Mouse (Mus musculus): Measurements from ENCODE around the gene Cysrt1.

Gene Cysrt1

DNA sequence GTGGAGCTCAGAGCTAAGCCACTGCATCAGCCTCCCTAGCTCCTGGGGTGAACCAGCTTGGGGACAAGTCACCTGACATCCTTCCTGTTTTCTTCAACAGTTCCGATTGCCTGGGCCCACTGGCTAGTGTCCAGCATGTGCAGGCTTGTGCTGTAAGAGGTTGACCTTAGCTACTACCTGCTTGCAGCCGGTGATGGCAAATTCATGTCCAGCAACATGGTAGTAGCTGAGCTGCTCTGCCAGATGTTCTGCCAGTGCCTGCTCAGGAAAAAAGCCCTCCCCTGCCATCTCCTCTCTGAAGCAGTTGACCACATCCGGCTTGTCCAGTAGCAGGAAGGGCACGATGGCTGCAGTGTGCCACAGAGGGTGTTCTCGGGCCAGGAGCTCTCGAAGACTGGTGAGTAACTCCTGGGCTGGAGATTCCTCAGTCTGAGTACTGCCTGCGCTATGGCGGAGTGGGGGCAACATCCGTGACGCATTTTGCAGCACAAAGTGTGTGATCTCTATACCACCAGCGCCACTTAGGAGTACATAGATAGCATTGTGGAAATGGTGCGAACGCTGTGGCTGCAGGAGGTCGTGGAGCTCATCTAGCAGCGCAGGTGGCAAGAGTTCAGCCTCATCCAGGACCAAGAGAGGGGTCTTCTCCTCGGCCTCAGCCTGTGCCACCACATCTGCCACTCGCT is 47.6 kb downstream of the Cysrt1 start:
- CTCF ChIA-PET = interaction anchor here (0.8 to 4.7 kb wide), 25 partner anchors 8 to 302 kb away, joined by 3 to 39 read pairs (median 4); partner anchors contain the start of genes Nrarp (in 2 of the 4), Abca2 (in 1 of the 4), Nelfb (in 1 of the 4) and Tmem203 (in 1 of the 4)
- POLR2A ChIA-PET = interaction anchor here (0.6 to 55.8 kb wide), 43 partner anchors 9 to 260 kb away, joined by 3 to 2347 read pairs (median 4); partner anchors contain the start of genes Tubb4b (in 4 of the 4), Nrarp (in 3 of the 4), Tmem203 (in 3 of the 4) and Tprn (in 3 of the 4)

- ChIA-PET POLR2A (interaction anchor here (0.6 to 55.8 kb wide), 38 partner anchors 8 to 259 kb away, joined by 3 to 2347 read pairs (median 4); partner anchors contain the start of genes Tubb4b (in 4 of the 4), Nrarp (in 3 of the 4), Tprn (in 3 of the 4) and AL732309.1 (in 2 of the 4)), CTCF (interaction anchor here in 3 of 4 experiments (0.8 to 4.7 kb wide), 16 partner anchors 9 to 235 kb away, joined by 3 to 39 read pairs (median 5); partner anchors contain the start of genes Nrarp (in 2 of the 3), Abca2 (in 1 of the 3), Nelfb (in 1 of the 3) and Tmem203 (in 1 of the 3))
Measured at GRCm38 (mm10) chr2:25194006-25194405, 48.2 kb downstream of the Cysrt1 start.

GRCm38 (mm10) chr2:25193330-25193770 is 48.9 kb downstream of the Cysrt1 start:
- POLR2A ChIA-PET = interaction anchor here (0.7 to 55.8 kb wide), 16 partner anchors 9 to 62 kb away, joined by 3 to 2347 read pairs (median 22); partner anchors contain the start of genes Tubb4b (in 4 of the 4), Nrarp (in 3 of the 4), AL732309.1 (in 2 of the 4) and Cysrt1 (in 2 of the 4)

More at GRCm38 (mm10) chr2:25193330-25193770, 48.9 kb downstream of the Cysrt1 start:
- CTCF ChIA-PET = interaction anchor here in 3 of 4 experiments (0.8 to 4.7 kb wide), 7 partner anchors 13 to 235 kb away, joined by 3 to 39 read pairs (median 5); partner anchors contain the start of genes Abca2 (in 1 of the 3), Nelfb (in 1 of the 3) and Nrarp (in 1 of the 3)

Data from embryonic stem cell, embryonic (primary cell).